Mouse (Mus musculus) liver, adult 2 months (tissue): ENCODE data around the gene Rpgrip1l.

Experiments used
- CTCF ChIP-seq: fragments of 200-500 bp; IDR thresholded peaks from 2 replicates; pipeline ENCODE4 v1.5.1; 2011; ENCODE audit warnings: low read depth, low read length, control low read depth
- POLR2A ChIP-seq: fragments of 200-500 bp; IDR thresholded peaks from 2 replicates; pipeline ENCODE4 v1.6.1; 2011; ENCODE audit warnings: low read length, control low read depth; ENCODE audit not compliant: insufficient read depth; ENCODE audit errors: extremely low read depth

- TF ChIP-seq CTCF (no peak), POLR2A (no peak)
Observed at GRCm38 (mm10) chr8:91207676-91208075, 105.4 kb downstream of the Rpgrip1l start.
